Mouse (Mus musculus): ENCODE data around the gene Raet1e.
"Not testable (repeated sequence)": the region's sequence is repeated elsewhere in the genome, so short reads cannot be mapped to it uniquely, and the experiment has no call there.

DNA sequence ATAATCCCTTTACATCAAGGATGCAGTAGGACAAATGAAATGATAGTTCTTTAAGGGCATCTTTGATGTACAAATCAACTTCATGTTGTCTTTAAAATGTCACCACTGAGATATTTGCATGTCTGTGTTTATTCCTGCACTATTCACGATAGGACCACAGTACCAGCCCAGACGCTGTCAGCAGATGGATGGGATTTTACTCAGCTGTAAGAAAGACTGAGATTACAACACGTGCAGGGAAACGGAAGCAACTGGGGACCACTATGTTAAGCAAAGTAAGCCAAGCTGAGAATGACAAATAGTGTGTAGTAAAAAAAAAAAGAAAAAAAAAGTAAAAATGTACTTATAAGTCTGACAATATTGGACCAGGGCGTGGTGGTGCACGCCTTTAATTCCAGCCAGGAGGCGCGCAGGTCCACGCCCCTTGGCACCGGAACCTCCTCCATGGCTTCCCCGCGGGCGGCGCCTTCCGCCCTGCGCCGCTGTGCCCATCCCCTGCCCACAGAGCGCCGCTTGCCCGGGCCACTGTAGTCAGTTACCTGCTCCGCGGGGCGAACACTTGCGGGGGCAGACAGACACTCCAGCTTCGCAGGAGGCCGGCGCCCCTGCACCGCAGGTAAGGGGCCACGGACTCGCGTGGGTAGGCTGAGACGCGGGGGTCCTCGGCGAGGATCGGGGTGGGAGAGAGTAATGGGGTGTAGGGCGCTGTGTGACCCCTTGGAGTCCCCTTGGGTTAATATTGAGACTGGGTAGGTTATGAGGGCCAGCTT, 114.7 kb downstream of the Raet1e start:
- TF ChIP-seq POLR2A, CTCF (IDR thresholded peaks at IDR 0.05; ENCODE audit: extremely low read depth, insufficient read depth, low read length): not testable (repeated sequence)

Measured in cortical plate, adult 2 months (tissue).